16 mouse cellular contexts compared by ENCODE assay signal in the genomic region with DNA sequence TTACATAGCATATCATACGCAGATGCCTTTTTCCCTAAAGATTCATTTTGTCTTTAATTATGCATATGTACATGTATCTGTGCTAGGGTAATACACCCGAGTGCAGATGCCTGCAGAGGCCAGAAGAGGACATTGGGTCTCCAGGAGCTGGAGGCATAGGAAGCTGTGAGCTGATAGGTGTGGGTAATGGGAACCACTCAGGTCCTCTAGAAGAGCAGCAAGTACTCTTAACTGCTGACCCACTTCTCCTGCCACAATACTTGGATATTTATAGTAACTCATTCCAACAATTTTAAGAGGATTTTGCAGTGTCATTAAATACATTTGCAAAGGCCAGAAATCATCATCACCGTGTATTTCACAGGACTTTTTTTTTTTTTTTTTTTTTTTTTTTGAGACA.
"Had no signal": no experiment of that assay in that cellular context is flagged by ENCODE, and none has a peak within 500 bp of the region (broad histone marks: within the 10 kb centered on the region; RNA-seq: fewer than 3 reads in every experiment).

No protein-coding gene starts in this region.

- DNase-seq: liver; liver, embryonic 13.5 days; liver, postnatal 0 days; right cerebral cortex, postnatal 14 days; thymus, adult 2 months; thymus, postnatal 25 days; thymus, postnatal 4 days had no signal

- H3K4me2 ChIP-seq: liver, embryonic 11.5 days; liver, embryonic 13.5 days; liver, embryonic 15.5 days; lung, embryonic 15.5 days; midbrain, embryonic 12.5 days; midbrain, embryonic 15.5 days; neural tube, embryonic 12.5 days; stomach, embryonic 15.5 days had no signal

- H3K27ac ChIP-seq: liver, embryonic 15.5 days; midbrain, embryonic 10.5 days; midbrain, embryonic 12.5 days; midbrain, embryonic 15.5 days; neural tube, embryonic 12.5 days; stomach, embryonic 15.5 days; stomach, postnatal 0 days had no signal

- H3K36me3 ChIP-seq: liver, embryonic 13.5 days; liver, embryonic 15.5 days; lung, embryonic 15.5 days; midbrain, embryonic 10.5 days; midbrain, embryonic 12.5 days; midbrain, embryonic 15.5 days; neural tube, embryonic 12.5 days; stomach, embryonic 15.5 days had no signal

- H3K4me1 ChIP-seq: liver, embryonic 13.5 days; liver, embryonic 15.5 days had no signal

- H3K27me3 ChIP-seq: liver, embryonic 13.5 days; liver, embryonic 15.5 days; lung, embryonic 15.5 days; midbrain, embryonic 15.5 days; neural tube, embryonic 12.5 days; stomach, embryonic 15.5 days had no signal

- H3K9me3 ChIP-seq: liver, embryonic 13.5 days; liver, embryonic 15.5 days; lung, embryonic 15.5 days; midbrain, embryonic 10.5 days; midbrain, embryonic 12.5 days; midbrain, embryonic 15.5 days; neural tube, embryonic 12.5 days; stomach, embryonic 15.5 days had no signal

- H3K9ac ChIP-seq: liver, embryonic 13.5 days; liver, embryonic 15.5 days; liver, postnatal 0 days; lung, embryonic 15.5 days; midbrain, embryonic 12.5 days; midbrain, embryonic 15.5 days; neural tube, embryonic 12.5 days; stomach, embryonic 15.5 days had no signal

- H3K4me3 ChIP-seq: liver, embryonic 13.5 days; liver, embryonic 15.5 days; lung, embryonic 15.5 days; midbrain, embryonic 10.5 days; midbrain, embryonic 12.5 days; midbrain, embryonic 15.5 days; neural tube, embryonic 12.5 days; stomach, embryonic 15.5 days had no signal

- ATAC-seq: liver, postnatal 0 days; midbrain, embryonic 15.5 days had no signal
